Mouse (Mus musculus) thymus, postnatal 0 days (tissue): Measurements from ENCODE around the gene Mybph. TPM values are rescaled to one million over a fixed set of nuclear protein-coding genes. Genes with fewer than 3 reads are reported as not detected.

Experiments
- polyA plus RNA-seq: library from polyadenylated mRNA; unstranded; fragments of >200 nt; fragmentation: Nextera tagmentation; extraction: Ambion mirVana; gene quantifications from 2 replicates; pipeline ENCODE4 v1.2.1, GENCODE M21; 2015

Mybph gene
- polyA plus RNA-seq, 1 experiment from 2014 or later = 0.82 TPM

Other genes with a start within 250 kb of the Mybph start
- 0.32 and 0.40 TPM in 2 replicates for gene Fmod, start 156.2 kb upstream of the Mybph start, polyA plus RNA-seq
- 315 and 335 TPM in 2 replicates for gene Btg2, start 114.3 kb upstream of the Mybph start, polyA plus RNA-seq
- gene Chit1, start 82.2 kb upstream of the Mybph start, polyA plus RNA-seq = 0.72 and 1.1 TPM in 2 replicates
- 5.3 and 5.9 TPM in 2 replicates for gene Chil1, start 11.3 kb upstream of the Mybph start, polyA plus RNA-seq
- gene Adora1, start 42.0 kb downstream of the Mybph start, polyA plus RNA-seq = 0.14 and 0.21 TPM in 2 replicates
- 3.0 and 3.5 TPM in 2 replicates for gene Myog, start 96.5 kb downstream of the Mybph start, polyA plus RNA-seq
- 2.1 and 3.2 TPM in 2 replicates for gene Ppfia4, start 139.5 kb downstream of the Mybph start, polyA plus RNA-seq
- 58.0 and 64.3 TPM in 2 replicates for gene Tmem183a, start 168.5 kb downstream of the Mybph start, polyA plus RNA-seq
- not detected in 2 replicates for gene 4933406M09Rik, start 192.5 kb downstream of the Mybph start, polyA plus RNA-seq
- 13.4 and 20.4 TPM in 2 replicates for gene Cyb5r1, start 212.1 kb downstream of the Mybph start, polyA plus RNA-seq
- gene Adipor1, start 221.9 kb downstream of the Mybph start, polyA plus RNA-seq = 65.8 and 67.9 TPM in 2 replicates